ENCODE assay signal across 31 mouse cellular contexts in genomic region chr4:85613331-85613730, GRCm38 (mm10).
"Had no signal": no experiment of that assay in that cellular context is flagged by ENCODE, and none has a peak within 500 bp of the region (broad histone marks: within the 10 kb centered on the region; RNA-seq: fewer than 3 reads in every experiment).

No protein-coding gene starts in this region.

- H3K9ac ChIP-seq: limb, embryonic 12.5 days; limb, embryonic 13.5 days; limb, embryonic 15.5 days; liver, embryonic 12.5 days; liver, embryonic 13.5 days; liver, embryonic 14.5 days; liver, embryonic 15.5 days; liver, postnatal 0 days; lung, embryonic 14.5 days; lung, embryonic 15.5 days; midbrain, embryonic 12.5 days; midbrain, embryonic 13.5 days; midbrain, embryonic 15.5 days had no signal

- H3K36me3 ChIP-seq: limb, embryonic 10.5 days; limb, embryonic 12.5 days; limb, embryonic 13.5 days; limb, embryonic 15.5 days; liver, embryonic 12.5 days; liver, embryonic 13.5 days; liver, embryonic 15.5 days; lung, embryonic 15.5 days; midbrain, embryonic 10.5 days; midbrain, embryonic 12.5 days; midbrain, embryonic 13.5 days; midbrain, embryonic 15.5 days had no signal

- H3K9me3 ChIP-seq: limb, embryonic 10.5 days; limb, embryonic 12.5 days; limb, embryonic 13.5 days; limb, embryonic 15.5 days; liver, embryonic 12.5 days; liver, embryonic 15.5 days; lung, embryonic 15.5 days; midbrain, embryonic 10.5 days; midbrain, embryonic 12.5 days; midbrain, embryonic 13.5 days; midbrain, embryonic 15.5 days had no signal

- H3K4me1 ChIP-seq: limb, embryonic 10.5 days; limb, embryonic 12.5 days; limb, embryonic 13.5 days; limb, embryonic 15.5 days; liver, embryonic 12.5 days; liver, embryonic 13.5 days; liver, embryonic 15.5 days; lung, embryonic 15.5 days; megakaryocyte, embryonic 14.5 days; midbrain, embryonic 10.5 days; midbrain, embryonic 12.5 days; midbrain, embryonic 13.5 days; midbrain, embryonic 15.5 days had no signal

- H3K27me3 ChIP-seq: limb, embryonic 12.5 days; limb, embryonic 13.5 days; limb, embryonic 15.5 days; liver, embryonic 12.5 days; liver, embryonic 13.5 days; liver, embryonic 15.5 days; lung, embryonic 15.5 days; megakaryocyte, embryonic 14.5 days; midbrain, embryonic 12.5 days; midbrain, embryonic 13.5 days; midbrain, embryonic 15.5 days had no signal

- ATAC-seq: liver, embryonic 12.5 days; liver, postnatal 0 days; lung, postnatal 0 days; midbrain, embryonic 13.5 days; midbrain, embryonic 15.5 days; midbrain, embryonic 16.5 days had no signal

- H3K4me3 ChIP-seq: limb, embryonic 10.5 days; limb, embryonic 12.5 days; limb, embryonic 13.5 days; limb, embryonic 15.5 days; liver, embryonic 12.5 days; liver, embryonic 13.5 days; liver, embryonic 15.5 days; lung, embryonic 15.5 days; megakaryocyte, embryonic 14.5 days; midbrain, embryonic 10.5 days; midbrain, embryonic 12.5 days; midbrain, embryonic 13.5 days; midbrain, embryonic 15.5 days; myocyte had no signal

- H3K27ac ChIP-seq: limb, embryonic 10.5 days; limb, embryonic 12.5 days; limb, embryonic 13.5 days; limb, embryonic 15.5 days; liver, embryonic 12.5 days; liver, embryonic 13.5 days; liver, embryonic 14.5 days; liver, embryonic 15.5 days; lung, embryonic 15.5 days; macrophage; midbrain, embryonic 10.5 days; midbrain, embryonic 12.5 days; midbrain, embryonic 13.5 days; midbrain, embryonic 15.5 days had no signal

- H3K4me2 ChIP-seq: limb, embryonic 12.5 days; limb, embryonic 13.5 days; limb, embryonic 15.5 days; liver, embryonic 11.5 days; liver, embryonic 12.5 days; liver, embryonic 13.5 days; liver, embryonic 15.5 days; lung, embryonic 14.5 days; lung, embryonic 15.5 days; midbrain, embryonic 11.5 days; midbrain, embryonic 12.5 days; midbrain, embryonic 13.5 days; midbrain, embryonic 15.5 days had no signal

- DNase-seq: left cerebral cortex, postnatal 4 days; liver; liver, embryonic 13.5 days; liver, postnatal 0 days; lung, adult 18-20 months; lung, adult 2 months; lung, embryonic 14.5 days; lung, postnatal 10 days; lung, postnatal 14 days; lung, postnatal 36 days; lung, postnatal 4 days; midbrain, embryonic 14.5 days had no signal
